Mouse (Mus musculus) induced T-regulatory cell, adult 2 months (primary cell): ENCODE measurements around the gene Faap100.

Source experiments
- DNase-seq: peaks from one replicate; pipeline ENCODE4 v3.0.0-alpha.2; 2012; ENCODE audit warnings: low read depth

Gene Faap100

DNA sequence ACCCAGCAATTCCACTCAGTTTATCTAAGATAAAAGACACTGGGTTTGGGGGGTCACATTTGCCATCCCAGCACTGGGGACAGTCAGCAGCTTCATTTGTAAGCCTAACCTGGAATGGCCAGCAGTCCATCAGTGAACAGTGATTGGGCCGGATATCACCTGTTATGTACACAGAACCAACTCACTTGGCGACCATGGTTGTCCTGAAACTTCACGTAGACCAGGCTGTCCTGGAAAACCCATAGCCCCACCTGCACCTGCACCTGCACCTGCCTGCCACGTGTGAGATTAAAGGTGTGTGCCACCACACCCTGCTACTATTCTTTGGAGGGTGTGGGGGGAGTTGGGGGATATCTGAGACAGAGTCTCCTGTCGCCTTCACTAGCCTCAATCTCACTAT lies 59.3 kb downstream of the Faap100 start:
- no peak for DNase-seq
